Mouse (Mus musculus) 3134 (cell line): ENCODE data around the gene Tmem44.

Experiments
- DNase-seq: peaks from one replicate; pipeline ENCODE4 v3.0.0-alpha.2; 2011; ENCODE audit warnings: low spot score; ENCODE audit not compliant: insufficient read length; ENCODE audit errors: extremely low read depth

Gene Tmem44

GRCm38 (mm10) chr16:30550748-30551192 lies at the start of gene Tmem44:
Gene Tmem44 (minus strand): TSS chr16:30550842.
- DNase-seq, result no peak

- peak; percentile 88 for DNase-seq
Measured at GRCm38 (mm10) chr16:30599491-30600268, 49.0 kb upstream of the Tmem44 start, which contains the start of gene Fam43a. Gene Fam43a (plus strand): TSS chr16:30599723.

GRCm38 (mm10) chr16:30596959-30597681 lies 46.5 kb upstream of the Tmem44 start:
- peak; percentile 81 for DNase-seq

- no peak for DNase-seq
Measured at GRCm38 (mm10) chr16:30595835-30596557, 45.4 kb upstream of the Tmem44 start.

GRCm38 (mm10) chr16:30595356-30595755 lies 44.7 kb upstream of the Tmem44 start:
- no peak for DNase-seq

- no peak for DNase-seq
Measured at GRCm38 (mm10) chr16:30591990-30592389, 41.3 kb upstream of the Tmem44 start.

GRCm38 (mm10) chr16:30590264-30591209 lies 39.9 kb upstream of the Tmem44 start:
- peak; percentile 29 for DNase-seq

- DNase-seq, result peak; percentile 86
Measured at GRCm38 (mm10) chr16:30587494-30588327, 37.1 kb upstream of the Tmem44 start, which contains the start of gene Lsg1. Gene Lsg1 (minus strand): TSS chr16:30587592.

GRCm38 (mm10) chr16:30586935-30587493 lies 36.4 kb upstream of the Tmem44 start:
- no peak for DNase-seq

GRCm38 (mm10) chr16:30580765-30581164 lies 30.1 kb upstream of the Tmem44 start:
- DNase-seq, result no peak

GRCm38 (mm10) chr16:30576392-30576791 lies 25.8 kb upstream of the Tmem44 start:
- DNase-seq, result no peak

GRCm38 (mm10) chr16:30575815-30576214 lies 25.2 kb upstream of the Tmem44 start:
- no peak for DNase-seq

- no peak for DNase-seq
Measured at GRCm38 (mm10) chr16:30572239-30572638, 21.6 kb upstream of the Tmem44 start.

GRCm38 (mm10) chr16:30571378-30571777 lies 20.7 kb upstream of the Tmem44 start:
- DNase-seq, result no peak

- no peak for DNase-seq
Measured at GRCm38 (mm10) chr16:30570173-30570572, 19.5 kb upstream of the Tmem44 start.

GRCm38 (mm10) chr16:30565631-30566030 lies 15.0 kb upstream of the Tmem44 start:
- no peak for DNase-seq

- DNase-seq, result no peak
Measured at GRCm38 (mm10) chr16:30560601-30561000, 10.0 kb upstream of the Tmem44 start.

GRCm38 (mm10) chr16:30559312-30559992 lies 8.8 kb upstream of the Tmem44 start:
- no peak for DNase-seq
